Mouse (Mus musculus) lung, postnatal 0 days (tissue): ENCODE measurements around the gene Mto1.

Experiments used
- CTCF ChIP-seq: IDR thresholded peaks from 2 replicates; pipeline ENCODE4 v1.5.1; 2016; ENCODE audit warnings: antibody characterized with exemption, mild to moderate bottlenecking
- EP300 ChIP-seq: IDR thresholded peaks from 2 replicates; pipeline ENCODE4 v1.6.1; 2016; ENCODE audit warnings: antibody characterized with exemption, mild to moderate bottlenecking, control low read depth

- no peak for TF ChIP-seq EP300
- TF ChIP-seq CTCF: no peak
Observed at GRCm38 (mm10) chr9:78506002-78506721, 58.2 kb downstream of the Mto1 start.
